Mouse (Mus musculus): ENCODE measurements at regions not wholly inside any gene's neighbourhood (a gene's known extent, or its start where the extent isn't known, plus 50 kb on each side); places are given as distances from the start of the nearest gene placed in this dataset.
"Not testable (repeated sequence)": the region's sequence is repeated elsewhere in the genome, so short reads cannot be mapped to it uniquely, and the experiment has no call there.

GRCm38 (mm10) chr17:15242976-15243635 is 133.6 kb downstream of the Dll1 start:
- no peak for DNase-seq

- no peak for DNase-seq
These were observed 134.3 kb downstream of the Dll1 start for GRCm38 (mm10) chr17:15242356-15242755.

GRCm38 (mm10) chr17:15241491-15241890 is 135.2 kb downstream of the Dll1 start:
- no peak for DNase-seq

GRCm38 (mm10) chr17:15240641-15241040 is 136.0 kb downstream of the Dll1 start:
- not testable (repeated sequence) for DNase-seq

- no peak for DNase-seq
These were observed 136.7 kb downstream of the Dll1 start for GRCm38 (mm10) chr17:15240011-15240410.

GRCm38 (mm10) chr17:15235041-15235440 is 141.6 kb downstream of the Dll1 start:
- DNase-seq = no peak

- no peak for DNase-seq
These were observed 145.5 kb downstream of the Dll1 start for GRCm38 (mm10) chr17:15231175-15231574.

- DNase-seq = no peak
These were observed 147.5 kb downstream of the Dll1 start for GRCm38 (mm10) chr17:15229159-15229558.

- no peak for DNase-seq
These were observed 148.6 kb downstream of the Dll1 start for GRCm38 (mm10) chr17:15228077-15228476.

- no peak for DNase-seq
These were observed 152.8 kb downstream of the Dll1 start for GRCm38 (mm10) chr17:15223826-15224225.

- no peak for DNase-seq
These were observed 153.7 kb downstream of the Dll1 start for GRCm38 (mm10) chr17:15222923-15223322.

- no peak for DNase-seq
These were observed 162.5 kb downstream of the Dll1 start for GRCm38 (mm10) chr17:15214157-15214685.

GRCm38 (mm10) chr17:15208808-15209173 is 167.5 kb upstream of the Gm3448 start:
- no peak for DNase-seq

- DNase-seq = no peak
These were observed 166.9 kb upstream of the Gm3448 start for GRCm38 (mm10) chr17:15208030-15208807.

- no peak for DNase-seq
These were observed 166.1 kb upstream of the Gm3448 start for GRCm38 (mm10) chr17:15207182-15208029.

- DNase-seq = no peak
These were observed 164.5 kb upstream of the Gm3448 start for GRCm38 (mm10) chr17:15205799-15206198.

GRCm38 (mm10) chr17:15204524-15204923 is 163.2 kb upstream of the Gm3448 start:
- no peak for DNase-seq

GRCm38 (mm10) chr17:15199235-15199634 is 157.9 kb upstream of the Gm3448 start:
- no peak for DNase-seq

- DNase-seq = no peak
These were observed 156.0 kb upstream of the Gm3448 start for GRCm38 (mm10) chr17:15197361-15197760.

- DNase-seq = no peak
These were observed 154.5 kb upstream of the Gm3448 start for GRCm38 (mm10) chr17:15195819-15196218.

- no peak for DNase-seq
These were observed 153.6 kb upstream of the Gm3448 start for GRCm38 (mm10) chr17:15194894-15195461.

GRCm38 (mm10) chr17:15193831-15194230 is 152.5 kb upstream of the Gm3448 start:
- no peak for DNase-seq

GRCm38 (mm10) chr17:15192840-15193239 is 151.5 kb upstream of the Gm3448 start:
- DNase-seq = no peak

All from thymus, postnatal 25 days (tissue).